Mouse (Mus musculus) intestine, embryonic 16.5 days (tissue): ENCODE data around the gene Thy1. TPM values are rescaled to one million over a fixed set of nuclear protein-coding genes. Genes with fewer than 3 reads are reported as not detected.

Source experiments
- ATAC-seq: fragments of 200-750 bp; cut with Nextera tagmentation; 2 replicates; pipeline ENCODE4 v1.8.0; 2017; ENCODE audit warnings: moderate TSS enrichment, moderate library complexity
- H3K27ac ChIP-seq: fragments of 300-500 bp; sonication (generic); 2 replicates; pipeline ENCODE4 v1.5.1; 2014; ENCODE audit warnings: mild to moderate bottlenecking, low read length
- H3K27me3 ChIP-seq: fragments of 300-500 bp; sonication (generic); replicated peaks from 2 replicates; pipeline ENCODE4 v1.6.1; 2014; ENCODE audit warnings: low read length, control low read depth, mixed read lengths; ENCODE audit not compliant: control insufficient read depth, insufficient read depth
- H3K36me3 ChIP-seq: fragments of 300-500 bp; sonication (generic); 2 replicates; pipeline ENCODE4 v1.6.1; 2014; ENCODE audit warnings: low read length, control low read depth; ENCODE audit not compliant: control insufficient read depth, insufficient read depth
- H3K4me1 ChIP-seq: fragments of 300-500 bp; sonication (generic); 2 replicates; pipeline ENCODE4 v1.6.1; 2014; ENCODE audit warnings: low read length, control low read depth, mixed read lengths; ENCODE audit not compliant: control insufficient read depth, insufficient read depth
- H3K4me2 ChIP-seq: fragments of 300-500 bp; sonication (generic); 2 replicates; pipeline ENCODE4 v1.6.1; 2014; ENCODE audit warnings: low read depth, low read length, control low read depth
- H3K4me3 ChIP-seq: fragments of 300-500 bp; sonication (generic); 2 replicates; pipeline ENCODE4 v1.5.1; 2014; ENCODE audit warnings: mild to moderate bottlenecking, low read length
- H3K9ac ChIP-seq: fragments of 300-500 bp; sonication (generic); 2 replicates; pipeline ENCODE4 v1.6.1; 2014; ENCODE audit warnings: low read depth, low read length
- H3K9me3 ChIP-seq: fragments of 300-500 bp; sonication (generic); 2 replicates; pipeline ENCODE4 v1.6.1; 2016; ENCODE audit warnings: low read length, control low read depth; ENCODE audit not compliant: control insufficient read depth
- WGBS: fragments of 180-500 bp; shearing (Covaris S2); extraction: QIAGEN DNeasy Blood & Tissue Kit; methylation state at CpG from one replicate; pipeline ENCODE4 v1.1.7; 2014; 5-methylcytosine and 5-hydroxymethylcytosine counted together
- polyA plus RNA-seq: library from polyadenylated mRNA; unstranded; fragments of >200 nt; fragmentation: Nextera tagmentation; extraction: Ambion mirVana; gene quantifications from 2 replicates; pipeline ENCODE4 v1.2.1, GENCODE M21; 2015

Thy1 gene
- polyA plus RNA-seq, 1 experiment from 2014 or later: 1.8 TPM

GRCm38 (mm10) chr9:44044426-44045157, 1.4 kb downstream of the Thy1 start:
- Histone ChIP-seq H3K9me3 (no peaks in the 10 kb centered on the region), H3K36me3 (no peaks in the 10 kb centered on the region), H3K4me3 (no peak overlapping the region), H3K9ac (no peak overlapping the region), H3K4me1 (peaks cover 13% of the 10 kb centered on the region), H3K4me2 (no peak overlapping the region), H3K27ac (no peak overlapping the region), H3K27me3 (peaks cover 22% of the 10 kb centered on the region)
- 43% methylated on average over 14 of the region's 14 CpGs for whole genome bisulfite sequencing
- no peak for ATAC-seq

GRCm38 (mm10) chr9:44045158-44045883, 2.1 kb downstream of the Thy1 start:
- Histone ChIP-seq H3K27me3 (peaks cover 22% of the 10 kb centered on the region), H3K4me1 (peaks cover 13% of the 10 kb centered on the region), H3K4me3 (no peak overlapping the region), H3K9ac (no peak overlapping the region), H3K36me3 (no peaks in the 10 kb centered on the region), H3K27ac (no peak overlapping the region), H3K4me2 (no peak overlapping the region), H3K9me3 (no peaks in the 10 kb centered on the region)
- 75% methylated on average over 3 of the region's 3 CpGs for WGBS
- ATAC-seq: no peak

GRCm38 (mm10) chr9:44045884-44046272, 2.7 kb downstream of the Thy1 start:
- H3K36me3 ChIP-seq: no peaks in the 10 kb centered on the region

GRCm38 (mm10) chr9:44046426-44046825, 3.2 kb downstream of the Thy1 start:
- Histone ChIP-seq H3K27ac (no peak overlapping the region), H3K9ac (no peak overlapping the region), H3K4me3 (no peak overlapping the region), H3K27me3 (peaks cover 22% of the 10 kb centered on the region), H3K36me3 (no peaks in the 10 kb centered on the region), H3K9me3 (no peaks in the 10 kb centered on the region), H3K4me1 (peaks cover 13% of the 10 kb centered on the region), H3K4me2 (no peak overlapping the region)
- ATAC-seq: no peak
- 84% methylated on average over 12 of the region's 12 CpGs for WGBS

More at GRCm38 (mm10) chr9:44045884-44046272, 2.7 kb downstream of the Thy1 start:
- Histone ChIP-seq H3K27ac (no peak overlapping the region), H3K4me3 (no peak overlapping the region), H3K4me2 (no peak overlapping the region), H3K9ac (no peak overlapping the region), H3K4me1 (peaks cover 13% of the 10 kb centered on the region), H3K9me3 (no peaks in the 10 kb centered on the region), H3K27me3 (peaks cover 22% of the 10 kb centered on the region)
- ATAC-seq: no peak
- 80% methylated on average over 5 of the region's 5 CpGs for WGBS

GRCm38 (mm10) chr9:44047071-44047470, 3.9 kb downstream of the Thy1 start:
- H3K27ac ChIP-seq: no peak overlapping the region
- ATAC-seq: no peak

GRCm38 (mm10) chr9:44047571-44048490, 4.6 kb downstream of the Thy1 start:
- ATAC-seq: no peak

More at GRCm38 (mm10) chr9:44047071-44047470, 3.9 kb downstream of the Thy1 start:
- no peak overlapping the region for H3K9ac ChIP-seq
- no peak overlapping the region for H3K4me2 ChIP-seq
- peaks cover 18% of the 10 kb centered on the region for H3K27me3 ChIP-seq
- WGBS: 57% methylated on average over 6 of the region's 6 CpGs
- H3K36me3 ChIP-seq: no peaks in the 10 kb centered on the region
- H3K9me3 ChIP-seq: no peaks in the 10 kb centered on the region
- H3K4me3 ChIP-seq: no peak overlapping the region
- peaks cover 13% of the 10 kb centered on the region for H3K4me1 ChIP-seq

GRCm38 (mm10) chr9:44048541-44049380, 5.6 kb downstream of the Thy1 start:
- Histone ChIP-seq H3K36me3 (no peaks in the 10 kb centered on the region), H3K27me3 (peaks cover 11% of the 10 kb centered on the region), H3K4me1 (peaks cover 3% of the 10 kb centered on the region; the same call in 1 of the 2 replicates), H3K4me3 (no peak overlapping the region), H3K27ac (no peak overlapping the region), H3K9ac (no peak overlapping the region), H3K9me3 (no peaks in the 10 kb centered on the region), H3K4me2 (no peak overlapping the region)
- 63% methylated on average over 15 of the region's 15 CpGs for WGBS
- ATAC-seq: no peak

More at GRCm38 (mm10) chr9:44047571-44048490, 4.6 kb downstream of the Thy1 start:
- peaks cover 13% of the 10 kb centered on the region for H3K4me1 ChIP-seq
- peaks cover 18% of the 10 kb centered on the region for H3K27me3 ChIP-seq
- H3K4me3 ChIP-seq: no peak overlapping the region
- no peak overlapping the region for H3K4me2 ChIP-seq
- no peaks in the 10 kb centered on the region for H3K9me3 ChIP-seq
- no peak overlapping the region for H3K9ac ChIP-seq
- WGBS: 70% methylated on average over 14 of the region's 14 CpGs
- no peak overlapping the region for H3K27ac ChIP-seq
- H3K36me3 ChIP-seq: no peaks in the 10 kb centered on the region

- Histone ChIP-seq H3K4me3 (no peak overlapping the region), H3K9me3 (no peaks in the 10 kb centered on the region), H3K27me3 (peaks cover 3% of the 10 kb centered on the region; the same call in 1 of the 2 replicates), H3K9ac (no peak overlapping the region), H3K27ac (no peak overlapping the region), H3K4me2 (no peak overlapping the region), H3K4me1 (no peaks in the 10 kb centered on the region), H3K36me3 (no peaks in the 10 kb centered on the region)
- WGBS: 85% methylated on average over 8 of the region's 8 CpGs
- ATAC-seq: no peak
These were observed 6.4 kb downstream of the Thy1 start for GRCm38 (mm10) chr9:44049381-44050165.
